Mouse (Mus musculus) CH12.LX (cell line): ENCODE data around the gene Sumo3.

Experiments used
- CTCF ChIP-seq, 2 experiments: IDR thresholded peaks in 1 of 2; conservative IDR thresholded peaks in 1 of 2; 2 replicates each; pipeline ENCODE4 v1.5.1; 2011 to 2012; ENCODE audit warnings: low read depth in 2 of 2, low read length in 2 of 2, improper control_type of control experiment in 1 of 2, inconsistent platforms in 1 of 2, mild to moderate bottlenecking in 1 of 2, moderate library complexity in 1 of 2
- EP300 ChIP-seq: IDR thresholded peaks from 2 replicates; pipeline ENCODE4 v1.6.1; 2011; ENCODE audit warnings: low read length, improper control_type of control experiment
- NRF1 ChIP-seq: IDR thresholded peaks from 2 replicates; pipeline ENCODE4 v1.6.1; 2014; ENCODE audit warnings: low read depth, mild to moderate bottlenecking, inconsistent platforms, low read length, improper control_type of control experiment, moderate library complexity
- TCF12 ChIP-seq: IDR thresholded peaks from 2 replicates; pipeline ENCODE4 v1.6.1; 2014; ENCODE audit warnings: low read depth, mild to moderate bottlenecking, inconsistent platforms, low read length, improper control_type of control experiment
- USF1 ChIP-seq: IDR thresholded peaks from 2 replicates; pipeline ENCODE4 v1.6.1; 2014; ENCODE audit warnings: low read depth, mild to moderate bottlenecking, inconsistent platforms, low read length, improper control_type of control experiment

DNA sequence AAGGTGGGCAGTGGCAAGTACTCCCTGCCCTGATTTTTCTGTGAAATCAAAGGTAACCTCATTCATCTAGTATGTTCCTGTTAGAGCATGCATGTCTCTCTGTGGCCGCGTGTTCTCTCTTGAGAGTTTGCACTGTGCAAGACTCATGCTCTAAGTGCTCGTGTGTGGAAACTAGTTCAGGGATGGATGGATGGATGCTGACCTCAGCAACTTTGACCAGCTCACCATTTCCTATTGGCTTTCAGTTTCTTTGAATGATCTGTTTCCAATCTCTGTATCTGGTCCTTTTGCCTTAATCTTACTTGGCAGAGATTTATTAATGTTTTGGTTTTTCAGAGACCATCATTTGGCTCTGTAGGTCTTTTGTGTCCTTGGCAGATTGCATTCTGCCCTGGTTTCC is 23.3 kb downstream of the Sumo3 start:
- no peak for TF ChIP-seq NRF1
- no peak for TF ChIP-seq TCF12
- no peak for TF ChIP-seq CTCF (conservative IDR thresholded peaks at IDR 0.05 in 1 of 2, IDR thresholded peaks at IDR 0.05 in 1 of 2; ENCODE audit: low read depth in 2 of 2, low read length in 2 of 2)
- no peak for TF ChIP-seq USF1
- no peak for TF ChIP-seq EP300
